Mouse (Mus musculus): ENCODE measurements around the gene Txndc11.

DNA sequence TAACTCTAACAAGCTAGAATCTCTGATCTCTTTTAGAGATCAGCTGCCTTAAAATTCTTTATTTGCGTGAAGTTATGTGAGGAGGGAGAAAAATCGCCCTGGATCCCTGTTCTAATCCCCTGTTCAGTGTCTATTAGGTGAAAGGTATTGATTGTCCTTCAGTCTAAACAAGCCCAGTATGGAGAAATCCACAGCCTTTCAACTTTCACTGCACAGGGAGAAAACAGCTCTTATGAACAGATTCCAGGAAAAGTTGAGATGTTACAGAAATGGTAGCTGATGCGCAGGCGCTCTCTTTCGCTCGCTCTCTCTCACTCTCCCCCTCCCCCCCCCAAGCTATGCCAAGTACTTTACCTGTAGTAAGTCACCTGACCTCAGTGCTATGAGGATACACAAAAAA is 37.2 kb upstream of the Txndc11 start:
- TF ChIP-seq MAX (IDR thresholded peaks at IDR 0.05; ENCODE audit: low read depth) (no peak), USF1 (IDR thresholded peaks at IDR 0.05; ENCODE audit: low read depth) (no peak), TCF12 (IDR thresholded peaks at IDR 0.05; ENCODE audit: insufficient read depth, poor library complexity, severe bottlenecking) (no peak), POLR2A (IDR thresholded peaks at IDR 0.05; ENCODE audit: insufficient read length, low read depth) (no peak), MYOG (IDR thresholded peaks at IDR 0.05; ENCODE audit: control insufficient read depth in 1 of 3, insufficient read depth in 1 of 3, insufficient read length in 2 of 3, low read depth in 2 of 3) (no peak), POLR2AphosphoS2 (IDR thresholded peaks at IDR 0.05; ENCODE audit: insufficient read length, low read depth) (no peak), REST (IDR thresholded peaks at IDR 0.05; ENCODE audit: insufficient read depth, insufficient read length) (no peak)
